Mouse (Mus musculus) ES-E14 (cell line): ENCODE results near the gene Gm27021.

Experiments
- HCFC1 ChIP-seq: IDR thresholded peaks from 2 replicates; pipeline ENCODE4 v1.6.1; 2012; ENCODE audit warnings: low read length, inconsistent platforms, borderline replicate concordance; ENCODE audit not compliant: insufficient read depth
- MAFK ChIP-seq: IDR thresholded peaks from 2 replicates; pipeline ENCODE4 v1.6.1; 2014; ENCODE audit warnings: mild to moderate bottlenecking, low read depth, low read length, inconsistent platforms; ENCODE audit not compliant: insufficient read depth

GRCm38 (mm10) chr8:120616663-120617626 lies 50.9 kb downstream of the Gm27021 start:
- TF ChIP-seq HCFC1: no peak
- TF ChIP-seq MAFK: no peak
